8 mouse cellular contexts compared by ENCODE assay signal in genomic region chr3:134240718-134241025, GRCm38 (mm10). TPM values are rescaled to one million over a fixed set of nuclear protein-coding genes. Genes with fewer than 3 reads are reported as not detected.
A peak's percentile ranks its signal among the peaks of the same experiment; 100 is the strongest.
DNase-seq lines count a peak whose midpoint lies in the region; ATAC-seq and TF ChIP-seq lines count a peak whose summit lies in the region.

No protein-coding gene starts in this region.

- no peaks in the 10 kb centered on the region for H3K9me3 ChIP-seq in limb, embryonic 14.5 days (ENCODE audit: control insufficient read depth, low read length)
- H3K9me3 ChIP-seq in stomach, postnatal 0 days (ENCODE audit: control insufficient read depth, low read length): no peaks in the 10 kb centered on the region

- peak; percentile 48 for DNase-seq in embryo, embryonic 10 days (ENCODE audit: low spot score)
- no peak for DNase-seq in embryo, embryonic 9.5 days (ENCODE audit: extremely low spot score)
- no peak for DNase-seq in spleen, adult 2 months (ENCODE audit: low read depth in 1 of 2, low spot score in 2 of 2)
- no peak for DNase-seq in spleen, postnatal 14 days (ENCODE audit: low spot score in 2 of 2)
- DNase-seq in limb, embryonic 14.5 days (ENCODE audit: low spot score): peak; percentile 6
- peak; percentile 22 for DNase-seq in stomach, postnatal 0 days (ENCODE audit: low spot score)
- DNase-seq in layer of hippocampus, postnatal 36 days: no peak
- no peak for DNase-seq in kidney, postnatal 10 days

- H3K4me1 ChIP-seq in spleen, adult 2 months (ENCODE audit: control insufficient read depth, insufficient read depth, insufficient read length): no peaks in the 10 kb centered on the region; the same call in 1 of the 2 replicates
- H3K4me1 ChIP-seq in limb, embryonic 14.5 days (ENCODE audit: control insufficient read depth, insufficient read depth, low read length): peaks cover 2% of the 10 kb centered on the region; the same call in 1 of the 2 replicates
- no peaks in the 10 kb centered on the region for H3K4me1 ChIP-seq in stomach, postnatal 0 days (replicated peaks; ENCODE audit: control insufficient read depth, insufficient read depth)

- peaks cover 18% of the 10 kb centered on the region for H3K27me3 ChIP-seq in spleen, adult 2 months (ENCODE audit: control insufficient read depth, insufficient read depth, low read length)
- no peaks in the 10 kb centered on the region for H3K27me3 ChIP-seq in limb, embryonic 14.5 days (ENCODE audit: control insufficient read depth, insufficient read depth, low read length)
- no peaks in the 10 kb centered on the region for H3K27me3 ChIP-seq in stomach, postnatal 0 days (ENCODE audit: control insufficient read depth, insufficient read depth, low read length)

- H3K9ac ChIP-seq in limb, embryonic 14.5 days (ENCODE audit: low read depth, low read length, severe bottlenecking): peak overlapping the region; percentile 83
- peak overlapping the region; percentile 69 for H3K9ac ChIP-seq in stomach, postnatal 0 days (ENCODE audit: low read length)

- peak overlapping the region; percentile 90 for H3K4me2 ChIP-seq in limb, embryonic 14.5 days (replicated peaks; ENCODE audit: low read depth, low read length, severe bottlenecking)
- peak overlapping the region; percentile 98 for H3K4me2 ChIP-seq in stomach, postnatal 0 days (replicated peaks; ENCODE audit: low read depth)

- no peak for TF ChIP-seq CTCF in spleen, adult 2 months (IDR thresholded peaks at IDR 0.05; ENCODE audit: extremely low read depth, insufficient read depth, insufficient read length, insufficient replicate concordance)
- no peak for TF ChIP-seq CTCF in stomach, postnatal 0 days (IDR thresholded peaks at IDR 0.05; ENCODE audit: low read depth)

- TF ChIP-seq EP300 in stomach, postnatal 0 days (optimal IDR thresholded peaks at IDR 0.05): no peak

- no peak overlapping the region for H3K27ac ChIP-seq in spleen, adult 2 months (ENCODE audit: insufficient read depth, low read length)
- peak overlapping the region; percentile 89; the same call in 1 of the 2 replicates for H3K27ac ChIP-seq in limb, embryonic 14.5 days (replicated peaks; ENCODE audit: low read depth, low read length)
- H3K27ac ChIP-seq in stomach, postnatal 0 days (replicated peaks): no peak overlapping the region

- no peak for TF ChIP-seq POLR2A in spleen, adult 2 months (IDR thresholded peaks at IDR 0.05; ENCODE audit: low read depth, low read length)
- no peak for TF ChIP-seq POLR2A in limb, embryonic 14.5 days (IDR thresholded peaks at IDR 0.05; ENCODE audit: borderline replicate concordance, extremely low read depth, insufficient read depth, insufficient read length)

- no peaks in the 10 kb centered on the region for H3K36me3 ChIP-seq in spleen, adult 2 months (ENCODE audit: control insufficient read depth, insufficient read depth, low read length)
- no peaks in the 10 kb centered on the region for H3K36me3 ChIP-seq in limb, embryonic 14.5 days (ENCODE audit: control insufficient read depth, insufficient read depth, low read length)
- H3K36me3 ChIP-seq in stomach, postnatal 0 days (ENCODE audit: control insufficient read depth, insufficient read depth, low read length): no peaks in the 10 kb centered on the region

- no peak for ATAC-seq in limb, embryonic 14.5 days (ENCODE audit: low FRiP score, low read depth)
- ATAC-seq in stomach, postnatal 0 days (ENCODE audit: low FRiP score, low TSS enrichment): no peak

- 13% methylated on average over 6 of the region's 6 CpGs for WGBS in spleen, adult 2 months
- 8% methylated on average over 6 of the region's 6 CpGs for WGBS in limb, embryonic 14.5 days
- WGBS in stomach, postnatal 0 days: 11% methylated on average over 6 of the region's 6 CpGs

- H3K4me3 ChIP-seq in spleen, adult 2 months (ENCODE audit: extremely low read depth, insufficient read depth, insufficient read length): peak overlapping the region; percentile 10; the same call in 1 of the 2 replicates
- H3K4me3 ChIP-seq in limb, embryonic 14.5 days (replicated peaks; ENCODE audit: low read length): peak overlapping the region; percentile 70
- peak overlapping the region; percentile 71 for H3K4me3 ChIP-seq in stomach, postnatal 0 days (ENCODE audit: low read depth, low read length)

RNA-seq across cellular contexts. Expression of gene Cxxc4, which starts 4.4 kb away (rescaled TPM):
- 0.22 and 0.49 TPM in 2 replicates for polyA plus RNA-seq in spleen, adult 2 months (2012; rRNA removed)
- polyA plus RNA-seq in limb, embryonic 14.5 days (2012; rRNA removed): 5.4 and 7.1 TPM in 2 replicates
- polyA plus RNA-seq in limb, embryonic 14.5 days (2014; fragmentation: Nextera tagmentation; extraction: Ambion mirVana): 6.1 and 6.5 TPM in 2 replicates
- polyA plus RNA-seq in stomach, postnatal 0 days (2015; fragmentation: Nextera tagmentation; extraction: Ambion mirVana): 3.8 and 4.5 TPM in 2 replicates
- total RNA-seq in layer of hippocampus, postnatal 36 days (2021): 10 to 100 TPM; 12.6 to 13.4 TPM

Comparison
In these comparisons a context has a peak if more than half of its experiments do, and no peak if none do; other contexts are left out.
1. DNase-seq: peak in embryo, embryonic 10 days (single experiment), limb, embryonic 14.5 days (single experiment) and stomach, postnatal 0 days (single experiment); none in embryo, embryonic 9.5 days (single experiment), spleen, adult 2 months (0 of 2), spleen, postnatal 14 days (0 of 2), layer of hippocampus, postnatal 36 days (0 of 2) and kidney, postnatal 10 days (single experiment).
2. H3K4me3 ChIP-seq: peak in every context shown above with its lines; median percentile 71 in stomach, postnatal 0 days; 70 in limb, embryonic 14.5 days; 10 in spleen, adult 2 months.